Mouse (Mus musculus) liver, embryonic 15.5 days (tissue): ENCODE results near the gene Nr5a2. TPM values are rescaled to one million over a fixed set of nuclear protein-coding genes. Genes with fewer than 3 reads are reported as not detected.
A peak's percentile ranks its signal among the peaks of the same experiment; 100 is the strongest.

Experiments
- ATAC-seq: fragments of 200-750 bp; cut with Nextera tagmentation; 2 replicates; pipeline ENCODE4 v1.8.0; 2017; ENCODE audit warnings: moderate number of reproducible peaks, mild to moderate bottlenecking, moderate library complexity; ENCODE audit not compliant: insufficient read depth
- H3K27ac ChIP-seq: fragments of 300-500 bp; sonication (generic); replicated peaks from 2 replicates; pipeline ENCODE4 v1.5.1; 2015; ENCODE audit warnings: mild to moderate bottlenecking, inconsistent platforms
- H3K27me3 ChIP-seq: fragments of 300-500 bp; sonication (generic); 2 replicates; pipeline ENCODE4 v1.6.1; 2015; ENCODE audit warnings: mild to moderate bottlenecking, inconsistent platforms
- H3K36me3 ChIP-seq: fragments of 300-500 bp; sonication (generic); replicated peaks from 2 replicates; pipeline ENCODE4 v1.6.1; 2015; ENCODE audit warnings: moderate library complexity, mild to moderate bottlenecking, inconsistent platforms
- H3K4me1 ChIP-seq: fragments of 300-500 bp; sonication (generic); replicated peaks from 2 replicates; pipeline ENCODE4 v1.6.1; 2015; ENCODE audit warnings: inconsistent platforms
- H3K4me2 ChIP-seq: fragments of 300-500 bp; sonication (generic); 2 replicates; pipeline ENCODE4 v1.6.1; 2015; ENCODE audit warnings: moderate library complexity, mild to moderate bottlenecking, inconsistent platforms
- H3K4me3 ChIP-seq: fragments of 300-500 bp; sonication (generic); replicated peaks from 2 replicates; pipeline ENCODE4 v1.5.1; 2015; ENCODE audit warnings: mild to moderate bottlenecking, inconsistent platforms
- H3K9ac ChIP-seq: fragments of 300-500 bp; sonication (generic); 2 replicates; pipeline ENCODE4 v1.6.1; 2015; ENCODE audit warnings: moderate library complexity, mild to moderate bottlenecking, inconsistent platforms
- H3K9me3 ChIP-seq: fragments of 300-500 bp; sonication (generic); replicated peaks from 2 replicates; pipeline ENCODE4 v1.6.1; 2016; ENCODE audit warnings: inconsistent platforms
- WGBS: fragments of 180-500 bp; shearing (Covaris S2); methylation state at CpG from one replicate; pipeline ENCODE4 v1.1.7; 2015; ENCODE audit warnings: mixed read lengths; ENCODE audit not compliant: insufficient replicate concordance; 5-methylcytosine and 5-hydroxymethylcytosine counted together
- polyA plus RNA-seq: library from polyadenylated mRNA; unstranded; fragments of >200 nt; fragmentation: Nextera tagmentation; extraction: Ambion mirVana; gene quantifications from 2 replicates; pipeline ENCODE4 v1.2.1, GENCODE M21; 2015

The Nr5a2 gene
- polyA plus RNA-seq, 1 experiment from 2014 or later, result 2.4 TPM

DNA sequence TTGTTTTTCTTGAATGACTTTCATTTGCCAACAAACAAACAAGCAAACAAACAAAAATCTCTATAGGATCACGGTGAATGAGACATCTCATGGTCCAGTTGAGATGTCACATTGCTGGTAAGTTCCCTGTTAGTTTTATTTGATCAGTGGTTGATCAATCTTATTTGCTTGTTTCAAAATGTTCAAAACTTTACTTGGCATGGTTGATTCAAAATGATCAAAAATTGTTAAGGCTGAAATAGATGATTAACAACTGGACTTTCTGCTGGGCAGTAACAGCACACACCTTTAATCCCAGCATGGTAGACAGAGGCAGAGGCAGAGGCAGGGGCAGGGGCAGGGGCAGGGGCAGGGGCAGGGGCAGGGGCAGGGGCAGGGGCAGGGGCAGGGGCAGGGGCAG lies 757 bp downstream of the Nr5a2 start:
- no peak for ATAC-seq
- WGBS, result 44% methylated on average over 1 of the region's 1 CpGs
- Histone ChIP-seq H3K9me3 (no peaks in the 10 kb centered on the region), H3K27ac (no peak overlapping the region; the same call in 1 of the 2 replicates), H3K4me2 (no peak overlapping the region), H3K4me3 (peak overlapping the region; percentile 32; the same call in 1 of the 2 replicates), H3K36me3 (no peaks in the 10 kb centered on the region), H3K4me1 (no peaks in the 10 kb centered on the region; the same call in 1 of the 2 replicates), H3K9ac (no peak overlapping the region), H3K27me3 (peaks cover 30% of the 10 kb centered on the region)

DNA sequence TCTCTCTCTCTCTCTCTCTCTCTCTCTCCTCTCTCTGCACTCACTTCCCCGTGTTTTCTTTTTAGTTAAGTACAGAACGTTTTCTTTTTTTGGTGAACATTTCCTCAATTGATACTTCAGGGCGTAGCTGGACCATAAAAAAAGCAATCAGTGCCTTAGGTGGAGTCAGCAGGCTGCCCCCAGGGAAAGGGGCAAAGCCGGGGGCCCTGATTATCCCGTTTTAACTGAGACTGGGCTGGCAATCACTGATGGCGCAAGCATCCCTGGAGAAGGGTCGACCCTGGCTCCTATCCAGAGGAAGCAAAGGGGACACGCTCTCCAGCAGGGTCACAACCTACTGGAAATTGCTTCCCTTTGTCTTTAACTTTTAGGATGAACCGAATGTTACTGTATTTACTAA lies 1.6 kb downstream of the Nr5a2 start:
- Histone ChIP-seq H3K4me1 (no peaks in the 10 kb centered on the region; the same call in 1 of the 2 replicates), H3K27me3 (peaks cover 38% of the 10 kb centered on the region), H3K4me3 (peak overlapping the region; percentile 32; the same call in 1 of the 2 replicates), H3K36me3 (no peaks in the 10 kb centered on the region), H3K4me2 (peak overlapping the region; percentile 50), H3K9me3 (no peaks in the 10 kb centered on the region), H3K9ac (no peak overlapping the region; the same call in 1 of the 2 replicates), H3K27ac (no peak overlapping the region)
- no peak for ATAC-seq
- 6% methylated on average over 9 of the region's 9 CpGs for WGBS

DNA sequence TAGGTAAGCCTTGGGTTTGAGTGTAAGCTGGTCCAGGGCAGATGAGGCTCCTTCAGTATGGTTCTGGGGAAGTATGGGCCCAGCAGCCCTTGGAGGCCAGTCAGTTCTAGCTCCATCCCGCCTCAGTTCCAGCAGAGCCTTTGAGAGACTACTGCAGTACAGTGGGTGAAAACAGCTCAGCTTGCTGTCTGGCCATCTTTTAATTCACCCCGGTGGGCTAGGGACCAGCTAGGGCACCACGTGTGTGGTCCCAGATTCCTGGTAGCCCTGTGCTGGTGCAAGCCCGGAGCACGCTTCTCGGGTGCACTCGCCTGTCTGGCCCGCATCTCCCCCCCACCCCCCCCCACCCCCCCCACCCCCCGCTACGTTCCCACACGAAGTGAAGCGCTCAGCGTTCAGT lies 2.1 kb downstream of the Nr5a2 start:
- H3K36me3 ChIP-seq, result no peaks in the 10 kb centered on the region
- H3K9me3 ChIP-seq, result no peaks in the 10 kb centered on the region
- ATAC-seq, result no peak
- H3K4me3 ChIP-seq, result peak overlapping the region; percentile 32
- H3K9ac ChIP-seq, result no peak overlapping the region
- no peaks in the 10 kb centered on the region; the same call in 1 of the 2 replicates for H3K4me1 ChIP-seq
- peaks cover 42% of the 10 kb centered on the region for H3K27me3 ChIP-seq
- 2% methylated on average over 8 of the region's 13 CpGs for WGBS
- H3K4me2 ChIP-seq, result peak overlapping the region; percentile 50
- no peak overlapping the region for H3K27ac ChIP-seq

DNA sequence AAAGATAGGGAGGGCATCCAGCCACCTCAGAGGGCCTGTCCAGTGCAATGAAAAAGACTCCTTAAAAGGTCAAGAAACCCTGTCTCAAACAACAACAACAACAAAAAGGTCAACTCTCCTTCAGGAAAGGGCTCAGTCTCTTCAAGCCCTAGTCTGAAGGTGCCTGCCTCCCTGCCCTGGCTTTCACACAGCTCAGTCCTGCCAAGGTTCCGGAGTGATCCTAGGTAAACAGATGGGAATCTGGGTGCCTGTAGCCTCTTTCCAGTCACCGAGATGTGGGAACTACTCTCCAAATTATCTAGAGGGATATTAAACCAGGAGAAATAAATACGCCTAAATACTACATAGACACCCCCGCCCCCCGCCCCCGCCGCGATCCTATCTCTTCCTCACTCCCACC lies 2.6 kb downstream of the Nr5a2 start:
- Histone ChIP-seq H3K9ac (no peak overlapping the region), H3K4me2 (peak overlapping the region; percentile 50), H3K36me3 (no peaks in the 10 kb centered on the region), H3K4me3 (peak overlapping the region; percentile 32), H3K9me3 (no peaks in the 10 kb centered on the region), H3K4me1 (no peaks in the 10 kb centered on the region; the same call in 1 of the 2 replicates), H3K27me3 (peaks cover 47% of the 10 kb centered on the region), H3K27ac (no peak overlapping the region)
- ATAC-seq, result no peak
- WGBS, result 12% methylated on average over 8 of the region's 8 CpGs

DNA sequence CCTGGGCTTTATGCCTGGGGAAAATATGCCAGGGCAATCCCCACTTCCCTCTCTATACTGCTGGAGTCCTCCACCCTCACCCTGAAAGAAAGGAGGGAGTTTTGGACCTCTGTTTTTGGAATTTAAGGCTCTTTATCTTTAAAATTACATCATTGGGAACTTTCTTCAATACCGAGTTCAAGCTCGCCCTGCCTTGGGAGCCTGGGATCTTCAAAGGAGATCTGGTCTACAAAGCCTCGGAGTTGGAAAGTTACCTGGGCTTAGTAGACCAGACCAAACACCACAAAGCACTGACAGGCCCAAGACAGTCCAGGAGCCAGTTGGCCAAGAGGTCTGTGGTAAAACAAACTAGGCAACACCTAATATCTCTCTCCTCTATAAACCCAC lies 6.1 kb downstream of the Nr5a2 start:
- ATAC-seq, result no peak
- H3K9me3 ChIP-seq, result no peaks in the 10 kb centered on the region
- no peak overlapping the region for H3K27ac ChIP-seq
- H3K36me3 ChIP-seq, result no peaks in the 10 kb centered on the region
- no peak overlapping the region for H3K9ac ChIP-seq
- no peak overlapping the region for H3K4me3 ChIP-seq
- H3K4me1 ChIP-seq, result no peaks in the 10 kb centered on the region
- peaks cover 80% of the 10 kb centered on the region for H3K27me3 ChIP-seq
- 18% methylated on average over 3 of the region's 3 CpGs for WGBS
- no peak overlapping the region for H3K4me2 ChIP-seq

DNA sequence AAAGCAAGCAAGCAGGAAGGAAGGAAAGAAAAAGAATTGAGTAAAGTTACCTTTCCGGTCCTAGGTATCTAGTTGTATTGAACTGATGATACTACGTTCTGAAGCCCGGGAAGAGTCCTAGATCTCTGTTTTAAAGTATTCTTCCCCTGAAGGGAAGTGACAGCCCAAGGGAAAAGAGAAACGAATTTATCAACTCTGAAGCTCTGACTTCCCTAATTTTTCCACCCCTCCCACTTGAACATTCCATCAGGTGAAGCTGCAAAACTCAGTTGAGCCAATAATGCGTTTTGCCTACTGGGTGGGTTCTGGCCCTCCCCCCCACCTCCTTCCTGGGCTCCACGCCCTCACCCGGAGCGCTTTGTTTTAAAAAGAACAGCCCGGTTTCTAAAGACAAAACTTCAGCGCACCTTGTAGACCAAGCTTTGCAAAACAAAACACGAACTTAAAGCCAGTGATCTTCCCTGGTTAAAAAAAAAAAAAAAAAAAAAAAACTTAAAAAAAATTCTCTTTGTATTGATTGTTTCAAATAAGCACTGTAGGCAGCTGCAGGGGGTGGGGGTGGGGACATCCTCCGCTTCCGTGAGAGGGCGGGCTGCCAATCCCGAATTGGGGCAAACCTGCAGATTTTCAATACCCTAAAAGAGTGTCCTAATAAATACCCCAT lies 6.7 kb downstream of the Nr5a2 start:
- Histone ChIP-seq H3K4me2 (peak overlapping the region; percentile 50; the same call in 1 of the 2 replicates), H3K36me3 (no peaks in the 10 kb centered on the region), H3K27ac (no peak overlapping the region), H3K9me3 (no peaks in the 10 kb centered on the region), H3K27me3 (peaks cover 80% of the 10 kb centered on the region), H3K4me1 (no peaks in the 10 kb centered on the region), H3K4me3 (0 out of 2 replicates have a peak overlapping the region, but pooled peaks have one; percentile 15), H3K9ac (no peak overlapping the region)
- 2% methylated on average over 15 of the region's 15 CpGs for WGBS
- no peak for ATAC-seq

DNA sequence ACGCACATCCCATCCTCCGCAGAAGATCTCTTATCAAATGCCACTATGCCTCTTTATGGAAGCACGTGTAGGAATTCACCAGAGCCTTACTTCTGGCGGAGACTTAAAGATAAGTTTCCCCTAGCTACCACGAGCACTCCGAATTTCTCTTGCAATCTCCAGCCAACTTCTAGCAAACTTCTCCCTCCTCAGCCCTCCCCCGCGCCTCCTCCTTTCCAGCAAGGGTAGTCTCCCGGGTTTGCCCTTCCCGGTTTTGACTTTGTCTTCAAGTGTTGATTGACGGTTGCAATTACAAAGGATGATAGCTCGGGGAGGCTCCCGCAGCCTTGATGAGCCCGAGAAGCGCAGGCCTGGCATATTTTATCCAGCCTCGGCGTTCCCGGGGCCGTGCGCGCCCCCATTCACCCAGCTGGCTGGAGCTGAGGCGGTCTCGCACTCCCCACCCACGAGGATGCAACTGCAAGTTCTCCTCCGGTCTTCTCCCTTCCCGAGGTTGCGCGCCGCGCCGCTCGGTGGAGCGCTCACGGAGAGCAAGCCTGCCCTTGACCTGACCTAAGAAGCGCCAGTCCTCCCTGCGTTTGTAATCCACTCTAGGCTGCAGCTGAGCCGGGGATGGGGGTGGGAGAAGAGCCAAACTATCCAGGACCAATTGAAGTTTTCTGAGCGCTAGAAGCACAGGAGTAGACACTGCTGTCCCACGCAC lies 7.5 kb downstream of the Nr5a2 start:
- Histone ChIP-seq H3K4me2 (peak overlapping the region; percentile 50), H3K9ac (no peak overlapping the region), H3K4me1 (no peaks in the 10 kb centered on the region), H3K9me3 (no peaks in the 10 kb centered on the region), H3K4me3 (peak overlapping the region; percentile 21), H3K36me3 (no peaks in the 10 kb centered on the region), H3K27ac (no peak overlapping the region), H3K27me3 (peaks cover 82% of the 10 kb centered on the region)
- ATAC-seq, result no peak
- under 1% methylated on average over 39 of the region's 39 CpGs for WGBS

DNA sequence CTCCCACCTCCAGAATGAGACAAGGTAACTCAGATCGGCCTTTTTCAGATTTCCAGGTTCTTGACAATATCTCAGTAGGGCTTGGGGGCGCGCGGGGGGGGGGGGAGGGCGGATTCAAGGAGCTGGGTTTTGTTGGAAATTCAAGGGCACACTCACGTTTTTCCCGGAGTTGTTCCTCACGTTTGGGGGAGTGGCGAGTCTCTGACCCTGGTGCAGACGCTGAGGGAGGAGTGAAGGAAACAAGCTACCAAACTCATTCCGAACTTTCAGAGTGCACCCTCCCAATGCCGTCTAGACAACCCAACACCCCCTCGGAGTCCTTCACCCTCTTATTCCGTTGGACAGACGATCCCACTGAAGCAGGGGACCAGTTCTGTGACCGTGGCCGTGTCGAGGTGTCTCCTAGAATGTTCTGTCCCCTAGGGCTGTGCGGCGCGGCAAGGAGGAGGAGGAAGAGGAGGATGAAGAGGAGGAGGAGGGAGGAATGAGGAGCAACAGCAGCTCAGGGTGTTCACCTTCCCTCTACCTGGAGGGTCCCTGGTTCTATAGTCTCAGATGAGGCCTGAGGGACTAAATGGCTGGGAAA lies 8.2 kb downstream of the Nr5a2 start:
- H3K9ac ChIP-seq, result no peak overlapping the region
- H3K27ac ChIP-seq, result no peak overlapping the region
- no peak for ATAC-seq
- H3K9me3 ChIP-seq, result no peaks in the 10 kb centered on the region
- peak overlapping the region; percentile 21 for H3K4me3 ChIP-seq
- peaks cover 86% of the 10 kb centered on the region for H3K27me3 ChIP-seq
- peak overlapping the region; percentile 50 for H3K4me2 ChIP-seq
- H3K4me1 ChIP-seq, result no peaks in the 10 kb centered on the region
- no peaks in the 10 kb centered on the region for H3K36me3 ChIP-seq
- 5% methylated on average over 21 of the region's 21 CpGs for WGBS

DNA sequence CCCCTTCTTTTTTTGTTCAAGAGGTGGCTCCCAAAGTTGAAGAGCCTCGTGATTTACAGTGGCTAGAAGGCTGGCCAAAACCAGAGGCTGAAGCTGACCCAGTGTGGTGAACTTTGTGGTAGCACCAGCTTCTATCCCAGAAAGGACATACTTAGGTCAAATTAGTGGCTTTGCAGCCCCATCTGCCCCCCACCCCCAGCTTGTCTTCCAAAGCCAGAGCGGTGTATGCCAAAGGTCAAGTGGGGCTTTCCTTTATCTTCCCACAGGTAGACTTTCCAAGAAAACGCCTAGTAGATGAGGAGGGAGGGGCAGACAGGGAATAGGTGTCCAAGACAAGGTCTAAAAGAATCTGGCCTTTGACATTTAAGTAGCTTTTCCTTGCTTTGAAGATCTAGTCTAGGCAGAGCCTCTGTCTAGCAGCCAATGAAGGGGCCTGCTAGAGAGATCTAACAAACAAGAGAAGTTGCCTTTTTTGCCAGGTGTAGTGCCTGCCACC lies 9.0 kb downstream of the Nr5a2 start:
- Histone ChIP-seq H3K4me1 (no peaks in the 10 kb centered on the region), H3K9me3 (no peaks in the 10 kb centered on the region), H3K4me2 (no peak overlapping the region), H3K4me3 (no peak overlapping the region), H3K36me3 (no peaks in the 10 kb centered on the region), H3K27ac (no peak overlapping the region), H3K27me3 (peaks cover 94% of the 10 kb centered on the region), H3K9ac (no peak overlapping the region)
- no peak for ATAC-seq
- 18% methylated on average over 3 of the region's 3 CpGs for WGBS

DNA sequence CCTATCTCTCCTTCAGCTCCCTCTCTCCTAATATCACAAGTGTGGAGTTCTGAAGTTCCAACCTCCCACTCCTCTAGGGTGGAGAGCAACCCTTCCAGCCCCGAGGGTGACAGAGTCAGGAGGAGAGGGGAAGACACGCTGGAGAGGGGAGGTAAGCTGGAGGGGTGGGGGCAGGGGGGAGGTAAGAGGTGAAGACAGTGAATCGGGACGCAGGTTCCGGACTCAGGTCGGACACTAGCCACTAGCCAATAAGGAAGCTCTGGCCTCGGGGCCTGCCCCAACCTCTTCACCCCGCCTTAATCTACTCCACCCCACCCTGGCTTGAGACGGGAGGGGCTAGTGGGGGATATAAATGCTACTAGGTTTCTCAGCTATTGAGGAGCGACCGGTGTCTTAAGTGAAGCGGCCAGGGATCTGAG lies 10.9 kb downstream of the Nr5a2 start:
- 3% methylated on average over 12 of the region's 12 CpGs for WGBS
- no peaks in the 10 kb centered on the region for H3K9me3 ChIP-seq
- no peaks in the 10 kb centered on the region for H3K4me1 ChIP-seq
- peak overlapping the region; percentile 53 for H3K4me3 ChIP-seq
- H3K36me3 ChIP-seq, result no peaks in the 10 kb centered on the region
- H3K9ac ChIP-seq, result peak overlapping the region; percentile 43; the same call in 1 of the 2 replicates
- peak overlapping the region; percentile 41; the same call in 1 of the 2 replicates for H3K27ac ChIP-seq
- peak; percentile 57 for ATAC-seq
- peaks cover 98% of the 10 kb centered on the region for H3K27me3 ChIP-seq
- H3K4me2 ChIP-seq, result peak overlapping the region; percentile 54
